Mouse (Mus musculus) cortical plate, adult 2 months (tissue): ENCODE measurements around the gene Eif5. TPM values are rescaled to one million over a fixed set of nuclear protein-coding genes. Genes with fewer than 3 reads are reported as not detected.

Experiments
- H3K27ac ChIP-seq: fragments of 200-500 bp; 2 replicates; pipeline ENCODE4 v1.5.1; 2012; ENCODE audit warnings: low read length, control low read depth, inconsistent platforms; ENCODE audit not compliant: insufficient read depth
- H3K4me1 ChIP-seq: fragments of 200-500 bp; 2 replicates; pipeline ENCODE4 v1.6.1; 2011; ENCODE audit warnings: low read length; ENCODE audit not compliant: control insufficient read depth, insufficient read depth
- H3K4me3 ChIP-seq: fragments of 200-500 bp; 2 replicates; pipeline ENCODE4 v1.5.1; 2011; ENCODE audit warnings: mild to moderate bottlenecking, low read length, control low read depth; ENCODE audit not compliant: insufficient read depth
- CTCF ChIP-seq: fragments of 200-500 bp; IDR thresholded peaks from 2 replicates; pipeline ENCODE4 v1.5.1; 2011; ENCODE audit warnings: mild to moderate bottlenecking, control low read depth, low read length; ENCODE audit not compliant: insufficient read depth; ENCODE audit errors: extremely low read depth
- POLR2A ChIP-seq: fragments of 200-500 bp; IDR thresholded peaks from 2 replicates; pipeline ENCODE4 v1.6.1; 2011; ENCODE audit warnings: mild to moderate bottlenecking, low read length, control low read depth; ENCODE audit not compliant: insufficient read depth; ENCODE audit errors: extremely low read depth
- polyA plus RNA-seq: library from polyadenylated mRNA; depleted of rRNA; stranded (reverse); fragments of >200 nt; gene quantifications from 2 replicates; pipeline ENCODE4 v1.2.3, GENCODE M21; 2012

The Eif5 gene
- polyA plus RNA-seq, 1 experiment: 149 TPM

DNA sequence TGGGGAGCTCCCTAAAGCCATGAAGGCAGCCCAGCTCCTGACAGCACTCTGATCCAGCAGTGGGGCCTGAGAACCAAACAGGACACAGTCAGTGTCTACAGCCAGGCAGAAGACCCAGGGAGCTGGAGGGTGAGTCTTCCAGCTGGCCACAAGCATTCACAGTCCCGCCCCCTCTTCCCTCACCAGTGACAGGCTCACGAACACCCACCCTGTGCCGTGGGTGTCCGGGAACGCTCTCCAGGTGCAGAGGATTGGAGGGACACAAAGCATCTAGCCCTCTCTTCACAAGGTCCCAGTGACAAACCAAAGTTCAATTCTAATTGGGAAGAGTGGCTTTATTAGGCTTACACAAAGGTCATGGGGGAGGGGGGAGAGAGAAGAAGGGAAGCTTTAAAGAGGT lies 18.0 kb upstream of the Eif5 start:
- no peak overlapping the region for H3K27ac ChIP-seq
- no peak for TF ChIP-seq POLR2A
- TF ChIP-seq CTCF: no peak
- H3K4me3 ChIP-seq: no peak overlapping the region
- no peaks in the 10 kb centered on the region; the same call in none of the 2 replicates for H3K4me1 ChIP-seq

DNA sequence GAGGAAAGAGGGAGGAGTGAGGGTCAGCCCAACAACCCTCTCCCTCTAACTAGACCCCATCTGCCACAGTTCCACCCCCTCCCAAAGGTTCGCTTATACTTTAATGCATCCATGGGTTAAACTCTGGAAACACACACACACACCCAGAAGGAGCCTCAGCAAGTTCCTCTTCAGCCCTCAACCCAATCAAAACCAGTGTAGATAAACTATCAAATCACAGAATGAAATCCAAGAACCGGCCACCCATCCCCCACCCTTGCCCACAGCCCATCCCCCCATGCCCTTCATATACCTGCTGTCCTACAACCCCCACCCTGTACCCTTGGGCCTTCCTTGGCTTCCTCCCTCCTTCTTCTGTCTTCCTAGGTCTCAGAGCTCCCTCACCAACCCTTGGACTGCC lies 16.8 kb upstream of the Eif5 start:
- no peak for TF ChIP-seq CTCF
- TF ChIP-seq POLR2A: no peak
- H3K27ac ChIP-seq: no peak overlapping the region
- no peaks in the 10 kb centered on the region; the same call in none of the 2 replicates for H3K4me1 ChIP-seq
- no peak overlapping the region for H3K4me3 ChIP-seq

DNA sequence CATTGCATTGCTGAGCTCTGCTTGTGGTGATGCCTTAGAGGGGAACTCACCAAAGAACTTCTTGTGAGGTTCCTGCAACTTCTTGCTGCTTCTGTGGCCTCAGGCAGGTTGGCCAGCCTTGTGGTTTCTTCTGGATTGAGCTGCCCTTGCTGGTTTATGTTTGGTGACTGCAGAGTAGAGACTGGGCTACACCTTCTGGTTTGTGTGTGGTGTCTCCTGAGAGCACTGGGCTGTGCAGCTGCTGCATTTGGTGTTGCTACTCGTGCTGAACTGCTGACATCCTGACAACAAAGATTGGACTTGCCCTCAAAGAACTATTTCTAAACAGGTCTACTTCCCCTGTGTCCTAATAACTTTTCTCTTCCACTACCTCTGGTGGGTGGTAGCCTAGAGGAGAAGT lies 13.3 kb upstream of the Eif5 start:
- Histone ChIP-seq H3K27ac (no peak overlapping the region), H3K4me3 (no peak overlapping the region), H3K4me1 (peaks cover 1% of the 10 kb centered on the region; the same call in 1 of the 2 replicates)
- no peak for TF ChIP-seq CTCF
- TF ChIP-seq POLR2A: no peak

DNA sequence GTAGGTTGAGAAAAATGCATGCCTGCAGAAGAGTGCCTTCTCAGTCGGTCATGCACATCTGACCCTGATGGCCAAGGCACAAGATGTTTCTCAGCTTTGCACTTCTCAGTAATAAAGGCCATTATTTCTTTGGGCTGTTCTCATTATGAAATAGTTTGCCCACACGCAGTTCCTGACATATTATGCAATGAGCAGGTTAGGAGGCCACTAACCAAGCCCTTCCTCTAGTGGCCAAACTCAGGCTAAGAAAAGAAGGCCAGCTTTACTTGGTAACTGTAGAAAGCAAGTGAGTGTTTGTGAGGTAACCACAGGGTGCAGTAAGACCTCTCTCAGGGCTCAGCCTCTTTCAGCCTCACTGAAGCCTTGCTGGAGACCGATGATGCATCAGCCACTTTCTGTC lies 12.9 kb upstream of the Eif5 start:
- Histone ChIP-seq H3K27ac (no peak overlapping the region), H3K4me1 (0 out of 2 replicates have a peak, but pooled peaks cover 1% of the 10 kb centered on the region), H3K4me3 (no peak overlapping the region)
- TF ChIP-seq POLR2A: no peak
- no peak for TF ChIP-seq CTCF

DNA sequence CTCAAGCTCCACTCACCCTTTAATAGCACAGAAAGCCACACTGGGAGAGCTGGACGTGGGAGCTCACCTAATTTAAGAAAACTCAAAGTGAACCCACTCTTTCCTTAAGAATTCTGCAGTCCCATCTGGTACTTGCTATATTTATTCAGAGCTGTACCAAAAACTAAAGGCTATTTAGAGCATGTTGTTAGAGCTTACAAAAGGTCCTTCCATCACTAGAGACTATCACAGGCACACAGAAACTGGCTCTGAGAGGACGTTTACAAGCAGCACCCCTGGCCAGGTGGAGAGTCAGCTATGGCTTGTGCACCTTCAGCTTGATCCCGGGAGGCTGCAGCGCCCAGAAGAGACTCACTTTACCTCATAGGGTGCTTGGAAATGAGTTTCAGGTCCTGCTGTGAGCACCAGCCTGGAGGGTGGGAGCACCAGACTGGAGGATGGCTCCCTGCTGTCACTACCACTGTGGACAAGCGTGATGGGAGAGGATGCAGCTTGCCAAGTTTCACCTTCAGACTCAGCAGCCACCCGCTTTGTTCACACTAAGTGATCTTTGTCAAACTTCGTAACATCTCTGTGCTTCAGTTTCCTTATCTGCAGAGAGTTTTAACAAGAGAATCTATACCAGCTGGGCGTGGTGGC lies 10.1 kb upstream of the Eif5 start:
- TF ChIP-seq CTCF (no peak), POLR2A (no peak)
- 0 out of 2 replicates have a peak, but pooled peaks cover 1% of the 10 kb centered on the region for H3K4me1 ChIP-seq
- H3K4me3 ChIP-seq: no peak overlapping the region
- peak overlapping the region; percentile 71 for H3K27ac ChIP-seq

GRCm38 (mm10) chr12:111529192-111529591 lies 8.6 kb upstream of the Eif5 start:
- TF ChIP-seq POLR2A (no peak), CTCF (no peak)
- Histone ChIP-seq H3K4me1 (peaks cover 1% of the 10 kb centered on the region; the same call in 1 of the 2 replicates), H3K27ac (no peak overlapping the region), H3K4me3 (no peak overlapping the region)

GRCm38 (mm10) chr12:111533096-111533794 lies 4.6 kb upstream of the Eif5 start:
- TF ChIP-seq CTCF (no peak), POLR2A (peak; percentile 82; the same call in 1 of the 2 replicates)
- no peaks in the 10 kb centered on the region; the same call in none of the 2 replicates for H3K4me1 ChIP-seq
- H3K27ac ChIP-seq: no peak overlapping the region
- no peak overlapping the region for H3K4me3 ChIP-seq

- TF ChIP-seq CTCF: no peak
- no peak for TF ChIP-seq POLR2A
- Histone ChIP-seq H3K4me3 (no peak overlapping the region), H3K4me1 (peaks cover 6% of the 10 kb centered on the region), H3K27ac (no peak overlapping the region)
Observed at GRCm38 (mm10) chr12:111535281-111535680, 2.5 kb upstream of the Eif5 start.

DNA sequence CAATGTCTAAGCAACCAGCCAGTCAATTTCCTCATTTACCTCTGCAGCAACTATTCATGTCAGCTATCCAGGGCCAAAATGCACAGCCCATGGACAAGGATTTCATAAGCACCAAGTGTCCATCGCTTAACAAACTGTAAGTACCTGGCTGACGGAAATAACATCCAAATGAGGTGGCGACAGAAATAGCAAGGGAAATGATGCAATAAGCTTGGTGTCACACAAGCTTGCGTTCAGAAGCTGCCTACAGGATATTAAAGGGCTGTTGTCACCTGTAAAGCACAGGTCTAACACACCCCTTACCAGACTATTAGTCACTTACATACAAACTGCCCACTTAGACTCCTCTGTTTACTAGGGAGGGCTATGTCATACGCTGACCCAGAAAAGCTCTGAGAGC lies 2.1 kb upstream of the Eif5 start:
- no peak overlapping the region for H3K27ac ChIP-seq
- H3K4me1 ChIP-seq: peaks cover 6% of the 10 kb centered on the region
- TF ChIP-seq POLR2A: no peak
- TF ChIP-seq CTCF: no peak
- no peak overlapping the region for H3K4me3 ChIP-seq

DNA sequence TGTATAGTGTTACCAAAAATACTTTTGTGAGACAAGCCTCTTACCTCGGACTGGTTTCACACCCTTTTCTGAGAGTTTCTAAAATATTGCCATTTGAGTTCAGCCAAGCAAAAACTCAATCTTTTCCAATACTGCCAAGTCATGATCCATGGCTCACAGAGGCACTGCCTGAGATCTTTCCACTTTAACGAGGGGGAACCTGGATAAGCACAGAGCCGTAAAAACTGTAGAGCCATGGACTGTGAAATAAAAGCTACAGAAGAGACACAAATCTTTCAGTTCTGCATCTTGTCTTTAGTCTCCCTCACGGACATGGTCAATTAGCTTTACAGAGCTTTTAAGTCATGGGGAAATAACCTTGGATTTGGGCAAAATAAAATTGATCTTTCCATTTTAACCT lies 1.1 kb upstream of the Eif5 start:
- no peak overlapping the region for H3K27ac ChIP-seq
- H3K4me1 ChIP-seq: peaks cover 6% of the 10 kb centered on the region
- peak overlapping the region; percentile 50; the same call in 1 of the 2 replicates for H3K4me3 ChIP-seq
- TF ChIP-seq POLR2A (no peak), CTCF (no peak)

- H3K4me1 ChIP-seq: peaks cover 6% of the 10 kb centered on the region
- H3K4me3 ChIP-seq: peak overlapping the region; percentile 50
- no peak for TF ChIP-seq CTCF
- TF ChIP-seq POLR2A: no peak
- H3K27ac ChIP-seq: peak overlapping the region; percentile 62
Observed at GRCm38 (mm10) chr12:111537341-111537740, 475 bp upstream of the Eif5 start.
